Mouse (Mus musculus): Measurements from ENCODE around the gene Flrt1.

Gene Flrt1

DNA sequence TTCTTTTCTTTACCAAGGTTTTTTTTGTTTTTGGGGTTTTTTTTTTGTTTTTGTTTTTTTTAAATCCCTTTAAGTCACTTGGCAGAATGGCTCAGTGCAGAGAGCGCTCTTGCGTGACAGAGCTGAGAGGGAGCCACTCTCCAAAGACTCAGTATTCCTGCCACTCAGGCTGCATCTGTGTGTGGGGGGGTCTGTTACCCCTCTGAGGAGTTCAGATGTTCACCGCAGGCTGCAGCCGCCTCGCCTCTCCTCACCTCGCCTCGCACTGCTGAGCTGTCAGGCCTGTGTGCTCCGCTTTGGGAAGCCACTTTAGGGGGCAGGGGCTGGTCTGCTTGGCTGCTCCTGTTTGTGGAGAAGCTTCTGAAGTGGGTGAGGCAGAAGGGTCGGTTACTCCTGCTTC, at the start of gene Flrt1:
Flrt1 (minus strand) TSS at position 186 of the 400 bp plus-strand sequence.
- no peak for DNase-seq (ENCODE audit: low spot score)

DNA sequence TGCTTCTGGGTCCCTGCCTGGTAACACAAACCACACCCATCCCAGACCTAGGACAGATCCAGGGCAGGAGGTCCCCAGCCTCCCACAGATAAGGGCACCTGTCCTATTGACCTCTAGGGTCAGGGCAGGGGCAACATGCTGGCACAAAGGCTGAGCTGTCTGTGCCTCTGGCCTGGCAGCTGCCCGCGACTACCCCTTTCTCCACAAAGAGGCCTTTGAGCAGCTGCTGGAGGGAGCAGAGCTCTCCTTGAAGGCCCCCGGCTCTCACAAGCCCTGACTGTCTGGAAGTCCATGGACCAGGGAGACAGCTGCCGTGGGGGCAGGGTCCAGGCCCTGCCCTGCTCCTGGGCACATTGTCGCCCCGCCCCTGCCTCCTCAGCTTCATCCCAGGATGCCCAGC, 49.7 kb upstream of the Flrt1 start:
- no peak for DNase-seq (ENCODE audit: low spot score)

GRCm38 (mm10) chr19:7153232-7153631, 47.7 kb upstream of the Flrt1 start:
- DNase-seq (ENCODE audit: low spot score): no peak

- no peak for DNase-seq (ENCODE audit: low spot score)
Observed at GRCm38 (mm10) chr19:7151927-7152653, 46.6 kb upstream of the Flrt1 start.

- DNase-seq (ENCODE audit: low spot score): no peak
Observed at GRCm38 (mm10) chr19:7151300-7151926, 45.9 kb upstream of the Flrt1 start.

DNA sequence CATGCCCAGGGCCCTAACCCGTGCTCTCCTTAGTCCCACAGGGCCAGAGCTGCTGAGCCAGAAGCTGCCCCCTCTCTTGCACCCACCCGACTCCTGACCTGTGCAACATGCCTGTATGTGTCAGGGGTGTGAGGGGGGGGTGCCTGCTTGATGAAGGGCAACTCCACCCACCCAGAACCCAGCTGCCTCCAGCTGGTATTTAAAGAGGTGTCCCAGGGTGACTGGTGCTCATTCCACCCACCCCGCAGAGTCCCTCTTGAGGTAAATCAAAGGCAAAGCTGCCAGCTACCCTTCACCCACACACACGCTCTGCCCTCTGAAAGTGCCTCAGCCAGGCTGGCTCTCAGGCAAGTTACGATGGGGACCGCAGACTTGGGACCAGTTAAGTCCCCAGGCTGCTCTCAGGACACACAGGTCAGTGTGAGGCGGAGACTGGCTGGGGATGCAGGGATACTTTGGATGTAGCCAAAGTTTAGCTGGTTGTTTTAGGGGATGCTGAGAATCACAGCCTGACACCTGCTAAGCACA, 43.7 kb upstream of the Flrt1 start:
- no peak for DNase-seq (ENCODE audit: low spot score)

- no peak for DNase-seq (ENCODE audit: low spot score)
Observed at GRCm38 (mm10) chr19:7148541-7149085, 43.1 kb upstream of the Flrt1 start.

DNA sequence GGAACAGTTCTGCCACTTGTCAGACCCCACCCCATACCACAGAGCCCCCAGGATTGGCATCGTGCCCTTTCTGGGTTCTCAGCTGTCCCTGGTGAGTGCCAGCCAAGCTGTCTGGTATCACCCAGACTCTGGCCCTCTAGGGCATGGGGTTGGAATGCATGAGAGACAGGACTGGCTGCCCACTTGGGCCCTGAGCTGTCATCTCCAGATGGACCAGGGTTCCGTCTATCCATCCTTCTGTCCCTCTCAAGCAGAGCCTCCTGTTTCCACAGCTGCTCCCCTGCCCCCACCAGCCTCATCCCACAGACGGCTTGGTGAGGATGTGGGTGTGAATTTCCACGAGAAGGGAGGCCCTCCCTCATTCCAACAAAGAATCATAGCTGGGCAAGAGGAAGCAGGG, 42.6 kb upstream of the Flrt1 start:
- DNase-seq (ENCODE audit: low spot score): no peak

DNA sequence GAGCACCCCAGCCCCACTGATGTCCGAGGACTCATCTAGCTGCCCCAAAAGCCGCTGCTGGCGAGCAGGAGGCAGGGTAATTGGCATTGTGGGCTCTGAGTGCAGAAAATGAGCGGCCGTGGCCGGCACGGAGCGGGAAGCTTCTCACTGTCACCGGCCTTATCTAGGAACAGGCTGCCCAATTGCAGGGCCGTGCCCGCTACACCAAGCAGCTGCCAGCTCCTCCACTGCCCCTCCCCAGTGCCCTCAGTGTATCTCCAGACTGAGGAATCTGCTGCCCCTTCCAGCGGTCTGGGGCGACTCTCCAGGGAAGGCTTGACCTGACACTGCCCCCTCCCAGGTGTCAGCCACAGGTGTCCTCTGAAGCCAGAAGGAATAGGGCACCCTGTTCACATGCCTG, 40.8 kb upstream of the Flrt1 start:
- peak; percentile 42 for DNase-seq (ENCODE audit: low spot score)

DNA sequence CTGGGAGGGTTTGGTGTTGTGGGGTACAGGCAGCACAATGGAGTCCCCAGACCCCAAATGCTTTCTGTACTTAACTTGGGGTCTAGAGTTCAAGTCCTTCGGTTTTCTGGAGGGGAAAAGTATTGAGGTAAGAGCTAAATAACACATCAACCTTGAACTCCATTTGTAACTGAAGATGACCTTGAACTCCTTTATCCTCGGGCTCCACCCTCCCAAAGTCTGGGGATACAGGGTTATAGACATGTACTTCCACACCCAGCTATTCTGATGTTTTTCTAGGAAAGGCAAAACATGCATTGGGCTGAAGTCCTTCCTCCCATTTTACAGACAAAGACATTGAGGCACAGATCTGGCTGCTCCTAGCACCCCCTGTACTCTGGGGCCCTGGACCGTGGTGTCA, 38.9 kb upstream of the Flrt1 start:
- DNase-seq (ENCODE audit: low spot score): no peak

DNA sequence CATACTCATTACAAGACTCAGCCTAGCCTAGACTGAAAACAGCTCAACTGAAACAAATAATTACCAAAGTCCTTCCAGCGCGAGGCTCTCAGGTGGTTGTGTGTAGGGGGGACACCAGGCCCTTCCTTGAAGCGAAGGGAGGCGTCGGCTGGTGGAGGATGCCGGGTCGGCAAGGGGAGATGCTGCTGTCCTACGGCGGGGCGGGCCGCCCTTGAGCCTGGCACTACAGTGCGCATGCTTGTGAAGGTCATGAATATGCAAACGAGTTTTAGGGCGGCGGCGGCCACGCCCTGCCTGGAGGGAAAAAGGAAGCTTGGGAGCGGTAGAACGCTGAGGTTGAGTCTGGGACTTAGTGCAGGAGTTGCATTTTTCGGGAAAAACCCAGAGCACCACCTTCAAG, 38.3 kb upstream of the Flrt1 start:
- DNase-seq (ENCODE audit: low spot score): peak; percentile 58

DNA sequence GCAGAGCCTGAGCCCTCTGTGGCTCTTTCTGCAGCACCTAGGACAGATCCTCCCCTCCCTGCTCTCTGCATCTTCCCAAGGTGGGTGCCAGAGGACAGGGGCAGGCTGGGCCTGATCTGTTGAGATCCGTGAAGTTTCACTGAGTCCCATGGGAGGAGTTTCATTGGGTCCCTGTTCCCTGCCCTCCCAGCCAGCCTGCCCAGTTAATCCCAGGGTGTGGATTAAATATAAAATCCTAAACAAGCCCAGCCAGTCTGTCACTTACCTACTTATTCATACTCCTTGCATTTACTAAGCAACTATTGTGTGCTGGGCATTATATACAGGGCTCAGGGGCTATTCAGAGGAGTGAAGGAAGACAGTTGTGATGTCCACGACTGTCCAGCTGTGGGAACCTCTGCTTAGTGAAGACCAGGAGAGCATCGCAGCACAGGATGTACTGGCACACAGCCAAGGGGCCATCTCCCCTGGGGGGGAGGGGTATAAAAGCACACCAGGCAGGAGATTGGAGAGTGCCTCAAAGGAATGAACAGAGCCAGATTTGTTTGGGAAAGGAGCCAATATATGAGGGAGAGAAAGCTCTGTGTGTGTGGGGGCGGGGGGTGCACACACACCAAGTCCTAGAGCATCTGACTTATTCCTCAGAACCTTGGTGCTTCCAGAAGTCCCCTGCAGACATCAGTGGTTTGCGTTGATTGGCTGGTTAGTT, 36.8 kb upstream of the Flrt1 start:
- no peak for DNase-seq (ENCODE audit: low spot score)

DNA sequence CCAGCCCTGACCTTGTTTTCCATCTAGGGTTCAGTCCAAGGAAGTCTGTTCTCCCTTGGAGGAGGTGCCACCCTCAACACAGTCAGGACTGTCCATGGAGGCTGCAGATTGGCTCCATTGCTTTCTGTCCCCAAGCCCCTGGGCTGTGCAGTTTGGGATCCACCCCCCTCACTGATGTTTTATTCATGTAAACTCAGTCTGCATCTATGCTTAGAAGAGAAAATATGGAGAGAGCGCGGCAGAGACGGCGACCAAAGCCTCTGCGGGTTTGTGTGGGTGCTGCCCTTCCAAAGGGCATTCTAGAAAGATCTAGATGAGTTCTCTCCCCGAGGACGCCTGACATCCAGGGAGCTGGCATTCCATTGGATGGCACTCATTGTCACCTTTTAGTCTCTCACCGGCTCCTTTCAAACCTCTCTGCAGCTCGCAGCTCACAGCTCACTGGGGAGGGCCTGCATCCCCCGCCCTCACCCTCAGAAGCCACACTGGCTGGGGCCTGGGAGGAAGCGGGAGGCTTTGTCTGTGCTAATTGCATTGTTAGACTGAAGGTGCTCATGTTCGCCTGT, 35.4 kb upstream of the Flrt1 start:
- no peak for DNase-seq (ENCODE audit: low spot score)

- no peak for DNase-seq (ENCODE audit: low spot score)
Observed at GRCm38 (mm10) chr19:7140373-7140772, 34.8 kb upstream of the Flrt1 start.

DNA sequence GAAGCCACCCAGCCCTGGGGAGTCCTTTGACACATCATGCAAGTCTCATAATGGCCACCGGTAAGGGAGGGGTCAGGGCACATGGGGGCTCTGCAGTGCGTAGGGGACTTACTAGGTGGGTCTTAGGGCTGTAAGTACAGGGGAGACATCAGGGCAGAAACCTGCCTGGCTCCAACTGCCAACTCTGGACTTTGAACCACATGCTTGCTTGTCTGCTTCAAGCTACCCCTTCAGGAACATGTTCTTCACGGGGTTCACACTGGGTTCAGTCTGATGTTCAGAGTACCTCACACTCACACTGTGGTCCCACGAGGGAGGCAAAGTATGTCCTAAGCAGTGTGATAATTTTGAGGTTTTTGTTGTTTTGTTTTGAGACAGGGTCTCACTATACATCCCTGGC, 33.8 kb upstream of the Flrt1 start:
- DNase-seq (ENCODE audit: low spot score): no peak

- no peak for DNase-seq (ENCODE audit: low spot score)
Observed at GRCm38 (mm10) chr19:7138327-7138726, 32.8 kb upstream of the Flrt1 start.

DNA sequence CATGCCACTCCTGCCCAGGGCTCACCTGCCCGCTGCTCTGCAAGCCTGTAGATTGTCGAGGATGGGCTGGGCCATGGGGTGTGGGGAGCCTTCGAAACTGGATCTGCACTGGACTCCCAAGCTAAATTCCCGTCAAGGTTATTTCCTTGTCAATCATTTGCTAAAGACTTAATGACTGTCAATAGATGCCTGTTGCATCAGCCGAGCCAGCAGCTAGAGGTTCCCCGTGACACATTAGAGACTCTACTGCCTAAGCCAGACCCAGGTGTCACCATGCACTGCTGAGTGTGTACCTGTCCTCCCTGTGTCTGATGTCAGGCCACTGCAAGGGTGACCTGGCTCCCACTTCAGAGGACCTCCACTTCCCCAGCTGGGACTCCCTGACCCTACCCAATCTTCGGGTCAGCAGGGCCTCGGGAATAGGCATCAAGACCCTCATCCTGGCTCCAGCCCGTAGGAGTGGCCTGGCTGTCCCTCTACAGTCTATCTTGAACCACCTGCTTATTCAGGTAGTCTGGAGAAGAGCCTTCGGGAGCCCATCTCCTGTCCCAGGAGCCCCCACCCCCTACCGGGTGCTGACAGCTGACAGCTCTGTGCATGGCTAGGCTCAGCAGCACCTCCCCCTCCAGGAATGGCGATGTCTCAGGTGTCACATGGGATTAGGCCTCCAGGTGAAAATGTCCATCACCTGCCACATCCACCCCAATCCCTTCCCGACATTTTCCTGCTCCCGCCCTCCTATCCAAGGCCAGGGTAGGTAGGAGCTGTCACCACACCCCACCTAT, 31.4 kb upstream of the Flrt1 start:
- no peak for DNase-seq (ENCODE audit: low spot score)

DNA sequence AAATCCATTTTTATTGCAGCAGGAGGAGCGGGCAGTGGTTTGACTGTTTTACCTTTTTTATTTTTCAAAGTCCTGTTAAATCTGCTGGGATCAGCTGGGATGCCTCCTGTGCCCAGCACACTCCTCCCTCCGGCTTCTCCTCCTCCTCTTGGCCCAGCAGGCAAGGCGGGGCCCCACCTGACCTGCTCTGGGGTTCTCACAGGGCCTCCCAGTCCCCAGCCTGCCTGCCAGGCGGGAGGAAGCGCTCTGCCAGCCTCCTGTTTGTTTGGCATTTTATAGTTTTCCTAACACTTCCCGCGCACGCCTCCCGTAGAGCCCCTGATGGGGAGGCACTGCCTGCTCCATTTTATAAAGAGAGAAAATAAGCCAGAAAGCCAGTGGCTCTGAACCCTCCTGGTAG, 30.5 kb upstream of the Flrt1 start:
- DNase-seq (ENCODE audit: low spot score): peak; percentile 62

GRCm38 (mm10) chr19:7135525-7135924, 30.0 kb upstream of the Flrt1 start:
- peak; percentile 69 for DNase-seq (ENCODE audit: low spot score)

DNA sequence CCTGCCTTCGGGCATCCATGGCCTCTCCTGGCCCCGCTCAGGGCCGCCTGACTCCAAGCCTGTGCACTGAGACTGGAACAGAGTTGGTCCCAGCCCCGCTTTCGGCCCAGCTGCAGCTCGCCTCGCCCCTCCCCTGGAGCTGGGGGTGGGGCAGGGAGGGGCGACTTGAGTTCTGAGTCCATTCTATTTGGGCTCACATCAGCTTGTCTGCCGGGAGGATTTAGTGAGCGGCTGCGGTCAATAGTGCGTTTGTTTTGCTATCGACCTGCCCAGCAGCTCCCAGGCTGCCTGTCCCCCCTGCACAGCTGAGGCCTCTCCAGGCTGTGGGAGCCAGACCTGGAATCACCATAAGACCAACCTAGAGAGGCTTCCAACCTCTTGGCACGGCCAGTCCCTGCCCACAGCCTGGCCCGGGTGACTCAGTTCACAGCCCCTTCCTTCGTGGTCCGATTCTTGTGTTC, 29.1 kb upstream of the Flrt1 start:
- DNase-seq (ENCODE audit: low spot score): peak; percentile 33

GRCm38 (mm10) chr19:7133436-7133835, 27.9 kb upstream of the Flrt1 start:
- DNase-seq (ENCODE audit: low spot score): no peak
